Mouse (Mus musculus): Measurements from ENCODE around the gene Wbp2nl.

GRCm38 (mm10) chr15:82339634-82340254 lies 41.0 kb downstream of the Wbp2nl start:
- no peak for TF ChIP-seq ZC3H11A (IDR thresholded peaks at IDR 0.05; ENCODE audit: low read depth, low read length)
- TF ChIP-seq BHLHE40 (IDR thresholded peaks at IDR 0.05; ENCODE audit: borderline replicate concordance, low read depth, low read length), result no peak
- no peak; a peak in 1 of 4 replicates for TF ChIP-seq POLR2A (IDR thresholded peaks at IDR 0.05; ENCODE audit: control insufficient read depth in 1 of 2, insufficient read depth in 1 of 2, low read depth in 1 of 2, low read length in 2 of 2, poor library complexity in 1 of 2)
- TF ChIP-seq SIN3A (IDR thresholded peaks at IDR 0.05; ENCODE audit: low read length), result peak; percentile 52
- no peak for TF ChIP-seq CTCF (IDR thresholded peaks at IDR 0.05 in 2 of 3, conservative IDR thresholded peaks at IDR 0.05 in 1 of 3; ENCODE audit: control insufficient read depth in 1 of 3, insufficient read depth in 1 of 3, low read depth in 2 of 3, low read length in 3 of 3, poor library complexity in 1 of 3, severe bottlenecking in 1 of 3)
- peak; percentile 57; the same call in 1 of the 2 replicates for TF ChIP-seq ETS1 (IDR thresholded peaks at IDR 0.05; ENCODE audit: low read depth, low read length)
- TF ChIP-seq GATA1 (IDR thresholded peaks at IDR 0.05; ENCODE audit: low read depth, low read length), result no peak
- no peak for TF ChIP-seq SMC3 (IDR thresholded peaks at IDR 0.05; ENCODE audit: low read depth, low read length)
- TF ChIP-seq MYB (IDR thresholded peaks at IDR 0.05; ENCODE audit: low read depth, low read length), result no peak
- peak in 1 of 2 experiments; percentile 22; a peak in 1 of 4 replicates for TF ChIP-seq EP300 (IDR thresholded peaks at IDR 0.05; ENCODE audit: low read depth in 1 of 2, low read length in 2 of 2)
- TF ChIP-seq HCFC1 (IDR thresholded peaks at IDR 0.05; ENCODE audit: low read depth, low read length), result 0 out of 2 replicates have a peak, but pooled peaks have one; percentile 26
